Mouse (Mus musculus): ENCODE results near the gene Mid1. TPM values are rescaled to one million over a fixed set of nuclear protein-coding genes. Genes with fewer than 3 reads are reported as not detected.

Gene Mid1
- 13.7 and 14.4 TPM in 2 replicates for polyA plus RNA-seq (2014; fragmentation: Nextera tagmentation; extraction: Ambion mirVana)

DNA sequence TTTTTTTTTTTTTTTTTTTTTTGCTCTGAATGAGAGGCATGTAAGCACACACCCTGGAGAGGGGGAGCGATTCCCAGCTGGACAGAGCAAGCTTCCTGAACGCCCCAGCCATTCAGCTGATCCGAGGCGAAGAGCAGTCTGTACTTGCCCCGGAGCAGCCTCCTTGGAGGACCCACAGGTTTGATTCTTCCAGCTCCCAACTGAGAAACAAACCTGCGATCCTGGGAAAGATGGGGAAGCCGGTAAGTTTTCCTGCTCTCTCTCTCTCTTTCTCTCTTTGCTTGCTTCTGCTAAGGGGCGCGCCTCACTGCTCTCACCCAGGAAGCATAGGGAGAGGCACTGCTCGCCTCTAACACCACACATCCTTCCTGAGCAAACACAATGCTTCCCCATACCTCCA lies at the start of gene Mid1:
Mid1 (plus strand) TSS at position 69 of the 400 bp plus-strand sequence.
- no peak; the same call in 1 of the 2 replicates for ATAC-seq (replicated peaks; ENCODE audit: insufficient number of reproducible peaks, low FRiP score, low TSS enrichment, low read depth)
- H3K4me2 ChIP-seq (ENCODE audit: low read depth, low read length): peak within 1 kb of the TSS; percentile 25
- peak within 1 kb of the TSS; percentile 23 for H3K4me3 ChIP-seq (ENCODE audit: low read depth, low read length)
- H3K36me3 ChIP-seq (replicated peaks; ENCODE audit: control insufficient read depth, insufficient read depth, low read depth, low read length): no peaks in the 10 kb centered on the region
- no peaks in the 10 kb centered on the region for H3K4me1 ChIP-seq (ENCODE audit: control insufficient read depth, insufficient read depth, low read length)
- no peak within 1 kb of the TSS for H3K27ac ChIP-seq (replicated peaks; ENCODE audit: low read depth, low read length)
- H3K27me3 ChIP-seq (ENCODE audit: control insufficient read depth, insufficient read depth, low read length): no peaks in the 10 kb centered on the region
- H3K9ac ChIP-seq (replicated peaks; ENCODE audit: low read length): peak within 1 kb of the TSS; percentile 37
- peak; percentile 24 for DNase-seq (ENCODE audit: low spot score)
- H3K9me3 ChIP-seq (replicated peaks; ENCODE audit: control insufficient read depth, low read length): no peaks in the 10 kb centered on the region
- WGBS: 13% methylated on average over 10 of the region's 10 CpGs

- no peaks in the 10 kb centered on the region for H3K36me3 ChIP-seq (replicated peaks; ENCODE audit: control insufficient read depth, insufficient read depth, low read depth, low read length)
- DNase-seq (ENCODE audit: low spot score) (no peak), ATAC-seq (replicated peaks; ENCODE audit: insufficient number of reproducible peaks, low FRiP score, low TSS enrichment, low read depth) (no peak)
- no peaks in the 10 kb centered on the region for H3K27me3 ChIP-seq (ENCODE audit: control insufficient read depth, insufficient read depth, low read length)
- no peak overlapping the region for H3K4me3 ChIP-seq (ENCODE audit: low read depth, low read length)
- no peaks in the 10 kb centered on the region for H3K4me1 ChIP-seq (ENCODE audit: control insufficient read depth, insufficient read depth, low read length)
- H3K9ac ChIP-seq (replicated peaks; ENCODE audit: low read length): no peak overlapping the region
- H3K4me2 ChIP-seq (ENCODE audit: low read depth, low read length): no peak overlapping the region
- H3K27ac ChIP-seq (replicated peaks; ENCODE audit: low read depth, low read length): no peak overlapping the region
- H3K9me3 ChIP-seq (replicated peaks; ENCODE audit: control insufficient read depth, low read length): no peaks in the 10 kb centered on the region
These were observed 11.9 kb upstream of the Mid1 start for GRCm38 (mm10) chrX:169673056-169673455.

GRCm38 (mm10) chrX:169676313-169676712 lies 8.7 kb upstream of the Mid1 start:
- DNase-seq (ENCODE audit: low spot score) (no peak), ATAC-seq (replicated peaks; ENCODE audit: insufficient number of reproducible peaks, low FRiP score, low TSS enrichment, low read depth) (no peak)
- Histone ChIP-seq H3K27ac (replicated peaks; ENCODE audit: low read depth, low read length) (no peak overlapping the region), H3K36me3 (replicated peaks; ENCODE audit: control insufficient read depth, insufficient read depth, low read depth, low read length) (no peaks in the 10 kb centered on the region), H3K4me1 (ENCODE audit: control insufficient read depth, insufficient read depth, low read length) (no peaks in the 10 kb centered on the region), H3K9ac (replicated peaks; ENCODE audit: low read length) (no peak overlapping the region), H3K4me3 (ENCODE audit: low read depth, low read length) (no peak overlapping the region), H3K27me3 (ENCODE audit: control insufficient read depth, insufficient read depth, low read length) (no peaks in the 10 kb centered on the region), H3K4me2 (ENCODE audit: low read depth, low read length) (no peak overlapping the region), H3K9me3 (replicated peaks; ENCODE audit: control insufficient read depth, low read length) (no peaks in the 10 kb centered on the region)
- WGBS: 68% methylated on average over 4 of the region's 4 CpGs

DNA sequence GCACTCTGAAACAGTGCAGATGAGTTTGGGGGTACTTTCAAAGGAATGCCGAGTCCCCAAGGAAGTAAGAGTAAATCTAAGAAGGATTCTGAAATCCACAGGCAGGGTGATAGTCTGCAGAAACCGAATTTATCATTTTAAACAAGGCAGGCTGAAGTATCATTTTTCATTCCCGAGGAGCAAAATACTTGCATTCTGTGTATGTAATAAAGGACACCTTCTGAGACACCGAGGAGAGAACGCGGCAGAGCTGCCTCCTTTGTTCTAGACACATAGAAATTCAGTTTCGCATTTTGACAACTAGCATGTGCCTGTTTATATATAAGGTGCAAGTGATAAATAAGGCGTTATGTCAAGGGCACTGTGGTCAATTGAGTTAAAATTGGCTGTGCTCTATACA lies 732 bp downstream of the Mid1 start:
- Histone ChIP-seq H3K4me1 (ENCODE audit: control insufficient read depth, insufficient read depth, low read length) (no peaks in the 10 kb centered on the region), H3K4me2 (ENCODE audit: low read depth, low read length) (no peak overlapping the region), H3K27me3 (ENCODE audit: control insufficient read depth, insufficient read depth, low read length) (no peaks in the 10 kb centered on the region), H3K4me3 (ENCODE audit: low read depth, low read length) (peak overlapping the region; percentile 8; the same call in 1 of the 2 replicates), H3K36me3 (replicated peaks; ENCODE audit: control insufficient read depth, insufficient read depth, low read depth, low read length) (no peaks in the 10 kb centered on the region), H3K9me3 (replicated peaks; ENCODE audit: control insufficient read depth, low read length) (no peaks in the 10 kb centered on the region), H3K27ac (replicated peaks; ENCODE audit: low read depth, low read length) (no peak overlapping the region), H3K9ac (replicated peaks; ENCODE audit: low read length) (no peak overlapping the region)
- ATAC-seq (replicated peaks; ENCODE audit: insufficient number of reproducible peaks, low FRiP score, low TSS enrichment, low read depth) (no peak), DNase-seq (ENCODE audit: low spot score) (peak; percentile 2)
- WGBS: 42% methylated on average over 8 of the region's 8 CpGs

GRCm38 (mm10) chrX:169691217-169691616 lies 6.2 kb downstream of the Mid1 start:
- Histone ChIP-seq H3K27me3 (ENCODE audit: control insufficient read depth, insufficient read depth, low read length) (no peaks in the 10 kb centered on the region), H3K4me1 (ENCODE audit: control insufficient read depth, insufficient read depth, low read length) (no peaks in the 10 kb centered on the region), H3K9ac (replicated peaks; ENCODE audit: low read length) (no peak overlapping the region), H3K4me3 (ENCODE audit: low read depth, low read length) (no peak overlapping the region), H3K27ac (replicated peaks; ENCODE audit: low read depth, low read length) (no peak overlapping the region), H3K36me3 (replicated peaks; ENCODE audit: control insufficient read depth, insufficient read depth, low read depth, low read length) (no peaks in the 10 kb centered on the region), H3K9me3 (replicated peaks; ENCODE audit: control insufficient read depth, low read length) (no peaks in the 10 kb centered on the region), H3K4me2 (ENCODE audit: low read depth, low read length) (no peak overlapping the region)
- no peak for DNase-seq (ENCODE audit: low spot score)
- whole genome bisulfite sequencing: 63% methylated on average over 2 of the region's 2 CpGs
- ATAC-seq (replicated peaks; ENCODE audit: insufficient number of reproducible peaks, low FRiP score, low TSS enrichment, low read depth): no peak

- no peak overlapping the region for H3K4me2 ChIP-seq (ENCODE audit: low read depth, low read length)
- ATAC-seq (replicated peaks; ENCODE audit: insufficient number of reproducible peaks, low FRiP score, low TSS enrichment, low read depth): no peak
- DNase-seq (ENCODE audit: low spot score): no peak
- H3K36me3 ChIP-seq (replicated peaks; ENCODE audit: control insufficient read depth, insufficient read depth, low read depth, low read length): no peaks in the 10 kb centered on the region
- no peaks in the 10 kb centered on the region for H3K4me1 ChIP-seq (ENCODE audit: control insufficient read depth, insufficient read depth, low read length)
- H3K4me3 ChIP-seq (ENCODE audit: low read depth, low read length): no peak overlapping the region
- no peaks in the 10 kb centered on the region for H3K9me3 ChIP-seq (replicated peaks; ENCODE audit: control insufficient read depth, low read length)
- H3K27me3 ChIP-seq (ENCODE audit: control insufficient read depth, insufficient read depth, low read length): no peaks in the 10 kb centered on the region
- no peak overlapping the region for H3K27ac ChIP-seq (replicated peaks; ENCODE audit: low read depth, low read length)
- H3K9ac ChIP-seq (replicated peaks; ENCODE audit: low read length): no peak overlapping the region
- WGBS: 74% methylated on average over 2 of the region's 2 CpGs
These were observed 6.7 kb downstream of the Mid1 start for GRCm38 (mm10) chrX:169691675-169692074.

DNA sequence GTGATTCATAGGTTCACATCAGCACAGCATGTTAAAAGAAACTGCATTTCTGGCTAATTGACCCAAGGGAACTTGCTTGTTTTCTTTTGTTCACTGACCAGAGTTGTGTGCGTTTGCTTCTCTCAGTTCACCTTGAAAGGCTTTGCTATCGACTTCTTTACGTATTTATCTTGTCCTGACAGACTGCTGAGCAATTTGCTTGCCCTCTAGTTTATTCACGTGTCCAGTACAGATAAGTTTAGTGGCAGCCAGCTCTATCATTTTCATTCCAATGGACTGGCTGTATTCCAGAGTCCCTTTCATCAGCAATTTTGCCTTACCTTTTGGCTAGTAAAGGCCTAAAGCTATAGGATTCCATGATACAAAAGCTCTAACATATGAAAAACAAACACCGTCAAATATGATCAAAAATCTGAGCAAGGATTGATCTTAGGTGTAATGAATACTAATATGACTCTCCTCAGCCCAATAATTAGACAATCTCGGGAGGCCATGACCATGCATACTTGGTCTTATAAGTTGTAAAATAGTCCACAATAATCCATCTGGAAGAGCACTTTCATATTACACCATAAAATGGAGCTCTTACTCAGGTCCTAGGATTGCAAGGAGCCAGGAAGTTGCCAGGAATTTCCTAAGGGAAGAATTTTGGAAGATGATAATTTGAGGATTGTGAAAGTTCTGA lies 7.4 kb downstream of the Mid1 start:
- no peaks in the 10 kb centered on the region for H3K27me3 ChIP-seq (ENCODE audit: control insufficient read depth, insufficient read depth, low read length)
- no peak for ATAC-seq (replicated peaks; ENCODE audit: insufficient number of reproducible peaks, low FRiP score, low TSS enrichment, low read depth)

GRCm38 (mm10) chrX:169704016-169704602 lies 19.1 kb downstream of the Mid1 start:
- Histone ChIP-seq H3K4me3 (ENCODE audit: low read depth, low read length) (no peak overlapping the region), H3K4me1 (ENCODE audit: control insufficient read depth, insufficient read depth, low read length) (no peaks in the 10 kb centered on the region), H3K4me2 (ENCODE audit: low read depth, low read length) (no peak overlapping the region), H3K27me3 (ENCODE audit: control insufficient read depth, insufficient read depth, low read length) (no peaks in the 10 kb centered on the region), H3K9ac (replicated peaks; ENCODE audit: low read length) (no peak overlapping the region), H3K27ac (replicated peaks; ENCODE audit: low read depth, low read length) (no peak overlapping the region), H3K9me3 (replicated peaks; ENCODE audit: control insufficient read depth, low read length) (no peaks in the 10 kb centered on the region), H3K36me3 (replicated peaks; ENCODE audit: control insufficient read depth, insufficient read depth, low read depth, low read length) (no peaks in the 10 kb centered on the region)
- DNase-seq (ENCODE audit: low spot score): no peak
- 74% methylated on average over 2 of the region's 2 CpGs for WGBS
- no peak for ATAC-seq (replicated peaks; ENCODE audit: insufficient number of reproducible peaks, low FRiP score, low TSS enrichment, low read depth)

More for the DNA sequence above, 7.4 kb downstream of the Mid1 start:
- no peaks in the 10 kb centered on the region for H3K4me1 ChIP-seq (ENCODE audit: control insufficient read depth, insufficient read depth, low read length)
- no peaks in the 10 kb centered on the region for H3K36me3 ChIP-seq (replicated peaks; ENCODE audit: control insufficient read depth, insufficient read depth, low read depth, low read length)
- no peak overlapping the region for H3K4me3 ChIP-seq (ENCODE audit: low read depth, low read length)
- no peak overlapping the region for H3K27ac ChIP-seq (replicated peaks; ENCODE audit: low read depth, low read length)
- H3K4me2 ChIP-seq (ENCODE audit: low read depth, low read length): no peak overlapping the region
- DNase-seq (ENCODE audit: low spot score): no peak
- no peak overlapping the region for H3K9ac ChIP-seq (replicated peaks; ENCODE audit: low read length)
- 68% methylated on average over 6 of the region's 6 CpGs for WGBS
- no peaks in the 10 kb centered on the region for H3K9me3 ChIP-seq (replicated peaks; ENCODE audit: control insufficient read depth, low read length)

Data from embryonic facial prominence, embryonic 11.5 days (tissue).